Mouse (Mus musculus): ENCODE measurements around the gene Nmt1.

GRCm38 (mm10) chr11:102992940-102993339 lies 35.0 kb upstream of the Nmt1 start:
- TF ChIP-seq CTCF (IDR thresholded peaks at IDR 0.05; ENCODE audit: low read depth, low read length) (peak; percentile 83), GATA1 (IDR thresholded peaks at IDR 0.05; ENCODE audit: borderline replicate concordance, low read length) (no peak), POLR2AphosphoS5 (IDR thresholded peaks at IDR 0.05; ENCODE audit: insufficient replicate concordance, low read depth, low read length) (no peak), TAL1 (conservative IDR thresholded peaks at IDR 0.05; ENCODE audit: low read depth, low read length) (no peak)

All from G1E (cell line).